Mouse (Mus musculus) urinary bladder, postnatal 0 days (tissue): Measurements from ENCODE around the gene Med6. TPM values are rescaled to one million over a fixed set of nuclear protein-coding genes. Genes with fewer than 3 reads are reported as not detected.

ENCODE experiments used
- polyA plus RNA-seq: library from polyadenylated mRNA; unstranded; fragments of >200 nt; fragmentation: Nextera tagmentation; extraction: Ambion mirVana; gene quantifications from 2 replicates; pipeline ENCODE4 v1.2.1, GENCODE M21; 2015

Gene Med6
- 35.2 and 39.1 TPM in 2 replicates for polyA plus RNA-seq

GRCm38 (mm10) chr12:81594902-81595671 is at the start of gene Med6:
TSS of gene Med6 (minus strand) at chr12:81595008.

GRCm38 (mm10) chr12:81630915-81631660 is 36.3 kb upstream of the Med6 start, which contains the start of gene Ttc9:
TSS of gene Ttc9 (plus strand) at chr12:81631249.

DNA sequence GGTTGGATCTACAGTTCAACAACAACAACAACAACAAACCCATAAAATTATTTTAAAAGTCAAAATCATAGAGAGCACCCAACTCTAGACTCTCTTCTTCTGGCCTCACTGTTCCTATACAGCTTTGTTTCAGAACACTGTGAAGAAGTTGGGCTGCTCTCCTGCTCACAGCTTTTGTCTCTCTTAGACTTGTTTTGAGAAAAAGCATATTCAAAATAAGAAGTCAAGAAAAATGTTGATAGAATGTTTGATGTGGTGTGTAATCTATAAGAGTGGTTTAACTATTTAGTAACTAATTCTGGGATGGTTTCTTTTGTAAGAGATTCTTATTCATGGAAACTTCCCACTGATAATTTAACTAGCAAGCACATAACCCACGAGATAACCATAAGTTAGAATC is 26.4 kb downstream of the Med6 start, which contains the start of gene Adam21:
TSS of gene Adam21 (minus strand) at position 101 of the 400 bp plus-strand sequence.

GRCm38 (mm10) chr12:81532316-81533028 is 62.3 kb downstream of the Med6 start, which contains the start of the genes Gm20498 and Synj2bp:
TSS of gene Gm20498 (minus strand) at chr12:81532905.
TSS of gene Synj2bp (minus strand) at chr12:81532911.

Other genes with a start within 250 kb of the Med6 start
- gene Gm4787, start 215.5 kb downstream of the Med6 start, polyA plus RNA-seq = 0.14 and 0.16 TPM in 2 replicates
- 0.14 and 0.27 TPM in 2 replicates for gene Adam4, start 173.1 kb downstream of the Med6 start, polyA plus RNA-seq
- 133 and 141 TPM in 2 replicates for gene Cox16, start 109.9 kb downstream of the Med6 start, polyA plus RNA-seq
- gene Gm20498, start 62.1 kb downstream of the Med6 start, polyA plus RNA-seq = 14.7 and 21.3 TPM in 2 replicates
- gene Synj2bp, start 62.1 kb downstream of the Med6 start, polyA plus RNA-seq = 25.7 and 29.2 TPM in 2 replicates
- 0.05 and 0.07 TPM in 2 replicates for gene Adam21, start 26.5 kb downstream of the Med6 start, polyA plus RNA-seq
- gene Ttc9, start 36.2 kb upstream of the Med6 start, polyA plus RNA-seq = 6.1 and 6.8 TPM in 2 replicates
- gene Map3k9, start 186.2 kb upstream of the Med6 start, polyA plus RNA-seq = 1.2 TPM in 2 replicates